In the genomic region with DNA sequence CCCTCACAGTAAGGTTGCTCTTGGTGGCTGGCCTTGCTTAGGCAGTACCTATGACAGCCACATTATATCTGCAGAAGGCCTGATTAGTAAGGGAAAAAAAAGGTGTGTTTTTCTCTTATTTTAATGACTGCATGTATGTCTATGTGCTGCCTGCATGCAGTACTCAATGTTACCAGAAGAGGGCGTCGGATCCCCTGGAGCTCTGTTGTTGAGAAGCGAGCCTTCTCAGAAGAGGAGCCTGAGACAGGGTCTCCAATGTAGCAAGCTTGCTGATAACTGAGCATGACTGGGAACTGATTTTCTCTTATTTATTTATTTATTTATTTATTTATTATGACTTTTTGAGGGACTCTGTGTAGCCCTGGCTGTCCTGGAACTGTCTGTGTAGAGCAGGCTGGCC, we compare ENCODE assay signal across 8 mouse cellular contexts. TPM values are rescaled to one million over a fixed set of nuclear protein-coding genes. Genes with fewer than 3 reads are reported as not detected.
DNase-seq lines count a peak whose midpoint lies in the region; ATAC-seq and TF ChIP-seq lines count a peak whose summit lies in the region.

No protein-coding gene starts in this region.

- H3K9ac ChIP-seq in liver, postnatal 0 days (replicated peaks) = no peak overlapping the region

- H3K4me2 ChIP-seq in liver, postnatal 0 days (ENCODE audit: low read depth, low read length) = no peak overlapping the region

- peak; percentile 68 for TF ChIP-seq CTCF in left cerebral cortex, adult 2 months (IDR thresholded peaks at IDR 0.05)
- peak; percentile 76 for TF ChIP-seq CTCF in liver, postnatal 0 days (IDR thresholded peaks at IDR 0.05; ENCODE audit: low read depth)

- ATAC-seq in liver, postnatal 0 days = no peak; the same call in 1 of the 2 replicates
- ATAC-seq in monocyte, adult 5-6 weeks (replicated peaks; ENCODE audit: insufficient number of reproducible peaks, low FRiP score, low TSS enrichment, poor library complexity, severe bottlenecking) = no peak

- TF ChIP-seq EP300 in liver, postnatal 0 days (IDR thresholded peaks at IDR 0.05; ENCODE audit: low read depth) = no peak

- 29% methylated on average over 3 of the region's 3 CpGs for WGBS in liver, postnatal 0 days (ENCODE audit: insufficient replicate concordance)

- peak; percentile 39 to 72 for DNase-seq in cerebellum, postnatal 14 days
- DNase-seq in cerebellum, adult 18-20 months = no peak
- DNase-seq in left cerebral cortex, adult 2 months (ENCODE audit: extremely low spot score in 1 of 2, low spot score in 2 of 2) = no peak
- no peak for DNase-seq in left cerebral cortex, adult 9 months (ENCODE audit: low spot score in 2 of 2)
- peak; percentile 55 for DNase-seq in WW6 (ENCODE audit: low read depth, low spot score)
- peak; percentile 69 for DNase-seq in liver, postnatal 0 days
- DNase-seq in left cerebral cortex, postnatal 25 days (ENCODE audit: low spot score in 2 of 2) = no peak

- H3K9me3 ChIP-seq in liver, postnatal 0 days (ENCODE audit: low read length) = no peaks in the 10 kb centered on the region

- intact Hi-C loops in left cerebral cortex, adult 2 months (cut with DNase I) = no loop called here
- intact Hi-C loops in left cerebral cortex, postnatal 25 days (cut with DNase I) = loop anchor here (10.0 kb wide), 1 partner anchor 77 kb away; a partner anchor contains a TSS

- H3K4me3 ChIP-seq in left cerebral cortex, adult 2 months = no peak overlapping the region
- H3K4me3 ChIP-seq in liver, postnatal 0 days (ENCODE audit: low read depth, low read length) = no peak overlapping the region

- H3K27ac ChIP-seq in left cerebral cortex, adult 2 months = no peak overlapping the region
- no peak overlapping the region for H3K27ac ChIP-seq in liver, postnatal 0 days (ENCODE audit: low read depth)

- peaks cover 14% of the 10 kb centered on the region for H3K36me3 ChIP-seq in liver, postnatal 0 days (replicated peaks; ENCODE audit: insufficient read depth, low read length)

- no peaks in the 10 kb centered on the region for H3K27me3 ChIP-seq in liver, postnatal 0 days (ENCODE audit: insufficient read depth, low read length)

- H3K4me1 ChIP-seq in liver, postnatal 0 days (ENCODE audit: insufficient read depth) = no peaks in the 10 kb centered on the region

RNA-seq across cellular contexts. Expression of a gene that starts 7.3 kb away (rescaled TPM):
- total RNA-seq in left cerebral cortex, adult 2 months (2021) = 10 to 100 TPM; 91.8 to 97.3 TPM
- polyA plus RNA-seq in liver, postnatal 0 days (2015; fragmentation: Nextera tagmentation; extraction: Ambion mirVana) = 2.8 and 2.9 TPM in 2 replicates
- total RNA-seq in monocyte, adult 5-6 weeks (2017) = 14.6 to 24.6 TPM (median 15.7 TPM) in 3 replicates
- total RNA-seq in left cerebral cortex, postnatal 25 days (2021) = 10 to 100 TPM; 79.0 to 84.4 TPM

RNA-seq across cellular contexts. Expression of a gene that starts 36.7 kb away (rescaled TPM):
- 10 to 100 TPM; 51.7 to 56.9 TPM for total RNA-seq in left cerebral cortex, adult 2 months (2021)
- polyA plus RNA-seq in liver, postnatal 0 days (2015; fragmentation: Nextera tagmentation; extraction: Ambion mirVana) = 12.1 and 12.4 TPM in 2 replicates
- total RNA-seq in monocyte, adult 5-6 weeks (2017) = 87.7 to 119 TPM (median 96.9 TPM) in 3 replicates
- total RNA-seq in left cerebral cortex, postnatal 25 days (2021) = 10 to 100 TPM; 46.3 to 52.0 TPM

RNA-seq across cellular contexts. Expression of a gene that starts 36.8 kb away (rescaled TPM):
- 1 to 10 TPM; 2.7 to 3.3 TPM for total RNA-seq in left cerebral cortex, adult 2 months (2021)
- polyA plus RNA-seq in liver, postnatal 0 days (2015; fragmentation: Nextera tagmentation; extraction: Ambion mirVana) = 15.0 and 17.3 TPM in 2 replicates
- not detected in 3 replicates for total RNA-seq in monocyte, adult 5-6 weeks (2017)
- 1 to 10 TPM; 2.1 to 2.4 TPM for total RNA-seq in left cerebral cortex, postnatal 25 days (2021)

RNA-seq across cellular contexts. Expression of a gene that starts 40.5 kb away (rescaled TPM):
- total RNA-seq in left cerebral cortex, adult 2 months (2021) = 1 to 10 TPM in 1 of 2 experiments, under 1 TPM in 1; 0.91 to 1.9 TPM
- 10.6 and 11.0 TPM in 2 replicates for polyA plus RNA-seq in liver, postnatal 0 days (2015; fragmentation: Nextera tagmentation; extraction: Ambion mirVana)
- total RNA-seq in monocyte, adult 5-6 weeks (2017) = 53.3 to 72.9 TPM (median 67.8 TPM) in 3 replicates
- total RNA-seq in left cerebral cortex, postnatal 25 days (2021) = 1 to 10 TPM; 1.7 to 1.9 TPM

Comparison
In these comparisons a context has a peak if more than half of its experiments do, and no peak if none do; other contexts are left out.
1. DNase-seq: peak in cerebellum, postnatal 14 days (2 of 2), WW6 (single experiment) and liver, postnatal 0 days (single experiment); none in cerebellum, adult 18-20 months (0 of 2), left cerebral cortex, adult 2 months (0 of 2), left cerebral cortex, adult 9 months (0 of 2) and left cerebral cortex, postnatal 25 days (0 of 2).